Mouse (Mus musculus): ENCODE data around the gene Slfn1.
"Not testable (repeated sequence)": the region's sequence is repeated elsewhere in the genome, so short reads cannot be mapped to it uniquely, and the experiment has no call there.

Slfn1 gene

GRCm38 (mm10) chr11:83116597-83117227, at the start of gene Slfn1:
Gene Slfn1, plus strand, starts transcription at chr11:83116849.
- no peak for DNase-seq

GRCm38 (mm10) chr11:83067982-83068694, 48.5 kb upstream of the Slfn1 start:
- no peak for DNase-seq

- no peak for DNase-seq
These were observed 46.2 kb upstream of the Slfn1 start for GRCm38 (mm10) chr11:83070321-83070970.

GRCm38 (mm10) chr11:83077714-83078422, 38.8 kb upstream of the Slfn1 start:
- DNase-seq = no peak

- DNase-seq = no peak
These were observed 38.1 kb upstream of the Slfn1 start for GRCm38 (mm10) chr11:83078423-83079140.

- DNase-seq = no peak
These were observed 37.0 kb upstream of the Slfn1 start for GRCm38 (mm10) chr11:83079487-83080199.

GRCm38 (mm10) chr11:83082741-83083473, 33.7 kb upstream of the Slfn1 start:
- DNase-seq = no peak

- DNase-seq = no peak
These were observed 32.5 kb upstream of the Slfn1 start for GRCm38 (mm10) chr11:83084161-83084560.

- DNase-seq = no peak
These were observed 31.9 kb upstream of the Slfn1 start for GRCm38 (mm10) chr11:83084761-83085160.

- no peak for DNase-seq
These were observed 1.5 kb upstream of the Slfn1 start for GRCm38 (mm10) chr11:83115138-83115537.

- DNase-seq = no peak
These were observed 1.4 kb downstream of the Slfn1 start for GRCm38 (mm10) chr11:83118056-83118455.

- DNase-seq = no peak
These were observed 4.6 kb downstream of the Slfn1 start for GRCm38 (mm10) chr11:83121131-83121685.

GRCm38 (mm10) chr11:83123198-83123597, 6.5 kb downstream of the Slfn1 start:
- DNase-seq = no peak

- no peak for DNase-seq
These were observed 8.3 kb downstream of the Slfn1 start for GRCm38 (mm10) chr11:83124906-83125305.

GRCm38 (mm10) chr11:83125633-83126032, 9.0 kb downstream of the Slfn1 start:
- not testable (repeated sequence) for DNase-seq

- not testable (repeated sequence) for DNase-seq
These were observed 20.6 kb downstream of the Slfn1 start for GRCm38 (mm10) chr11:83137253-83137652.

GRCm38 (mm10) chr11:83148939-83149338, 32.3 kb downstream of the Slfn1 start:
- not testable (repeated sequence) for DNase-seq

Measured in cerebellum, adult 9-11 months (tissue).